Mouse (Mus musculus): ENCODE measurements around the gene Dlg2. TPM values are rescaled to one million over a fixed set of nuclear protein-coding genes. Genes with fewer than 3 reads are reported as not detected.

Dlg2 gene
- total RNA-seq, 2 experiments from 2014 or later = 295 to 301 TPM

GRCm38 (mm10) chr7:92154603-92155002, 1678.1 kb downstream of the Dlg2 start:
- H3K4me3 ChIP-seq = no peak overlapping the region
- intact Hi-C loops (cut with DNase I) = no loop called here
- DNase-seq (ENCODE audit: extremely low spot score in 1 of 2, low spot score in 2 of 2) = no peak
- TF ChIP-seq CTCF (IDR thresholded peaks at IDR 0.05) = no peak
- H3K27ac ChIP-seq = no peak overlapping the region

- H3K27ac ChIP-seq = no peak overlapping the region
- TF ChIP-seq CTCF (IDR thresholded peaks at IDR 0.05) = no peak
- intact Hi-C loops (cut with DNase I) = no loop called here
- no peak overlapping the region for H3K4me3 ChIP-seq
- DNase-seq (ENCODE audit: extremely low spot score in 1 of 2, low spot score in 2 of 2) = no peak
Observed at GRCm38 (mm10) chr7:92163150-92163549, 1686.7 kb downstream of the Dlg2 start.

DNA sequence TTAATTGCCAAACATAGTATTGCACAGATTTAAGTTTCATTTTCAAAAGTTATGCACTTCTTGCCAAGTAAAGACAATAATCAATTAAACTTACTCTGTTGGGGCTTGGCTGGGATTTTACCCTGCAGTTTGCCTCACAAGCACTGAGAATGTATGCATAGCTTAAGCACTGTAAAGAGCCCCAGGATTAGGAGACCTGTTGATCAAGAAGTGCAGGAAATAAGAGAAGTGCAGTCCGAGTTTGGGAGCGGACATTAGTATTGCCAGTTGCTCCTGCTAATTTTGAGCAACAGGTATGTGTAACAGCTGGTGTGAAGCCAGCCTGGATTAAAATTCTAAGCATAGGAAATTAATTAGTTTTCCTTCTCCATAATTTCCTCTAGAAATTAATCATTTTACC, 1687.8 kb downstream of the Dlg2 start:
- intact Hi-C loops (cut with DNase I) = no loop called here
- Histone ChIP-seq H3K27ac (peak overlapping the region; percentile 5; the same call in 1 of the 2 replicates), H3K4me3 (no peak overlapping the region)
- TF ChIP-seq CTCF (IDR thresholded peaks at IDR 0.05) = no peak
- DNase-seq (ENCODE audit: extremely low spot score in 1 of 2, low spot score in 2 of 2) = no peak

GRCm38 (mm10) chr7:92164875-92165518, 1688.5 kb downstream of the Dlg2 start:
- H3K4me3 ChIP-seq = no peak overlapping the region
- peak overlapping the region; percentile 72 for H3K27ac ChIP-seq
- DNase-seq (ENCODE audit: extremely low spot score in 1 of 2, low spot score in 2 of 2) = no peak
- intact Hi-C loops (cut with DNase I) = no loop called here
- no peak for TF ChIP-seq CTCF (IDR thresholded peaks at IDR 0.05)

DNA sequence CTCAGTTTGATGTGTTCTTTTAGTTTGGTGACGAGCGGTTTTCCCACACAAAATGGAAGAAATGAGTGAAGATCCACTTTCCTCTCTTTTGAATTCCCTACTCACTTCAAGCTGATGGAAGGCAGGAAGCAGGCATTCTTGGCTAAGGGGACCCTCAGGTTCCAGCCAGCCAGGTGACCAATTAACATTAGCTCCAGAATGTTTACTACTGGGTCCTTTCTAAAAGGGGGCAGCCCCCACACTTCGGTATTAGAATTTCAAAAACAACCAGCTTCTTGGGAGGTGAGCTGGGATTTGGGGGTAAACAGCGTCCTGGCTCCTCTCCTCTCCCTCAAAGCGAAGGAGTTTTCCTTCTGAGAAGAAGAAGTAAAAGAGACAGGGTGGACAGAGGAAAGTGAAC, 1703.6 kb downstream of the Dlg2 start:
- TF ChIP-seq CTCF (IDR thresholded peaks at IDR 0.05) = no peak
- Histone ChIP-seq H3K27ac (no peak overlapping the region), H3K4me3 (no peak overlapping the region; the same call in 1 of the 2 replicates)
- no peak for DNase-seq (ENCODE audit: extremely low spot score in 1 of 2, low spot score in 2 of 2)
- intact Hi-C loops (cut with DNase I) = no loop called here

DNA sequence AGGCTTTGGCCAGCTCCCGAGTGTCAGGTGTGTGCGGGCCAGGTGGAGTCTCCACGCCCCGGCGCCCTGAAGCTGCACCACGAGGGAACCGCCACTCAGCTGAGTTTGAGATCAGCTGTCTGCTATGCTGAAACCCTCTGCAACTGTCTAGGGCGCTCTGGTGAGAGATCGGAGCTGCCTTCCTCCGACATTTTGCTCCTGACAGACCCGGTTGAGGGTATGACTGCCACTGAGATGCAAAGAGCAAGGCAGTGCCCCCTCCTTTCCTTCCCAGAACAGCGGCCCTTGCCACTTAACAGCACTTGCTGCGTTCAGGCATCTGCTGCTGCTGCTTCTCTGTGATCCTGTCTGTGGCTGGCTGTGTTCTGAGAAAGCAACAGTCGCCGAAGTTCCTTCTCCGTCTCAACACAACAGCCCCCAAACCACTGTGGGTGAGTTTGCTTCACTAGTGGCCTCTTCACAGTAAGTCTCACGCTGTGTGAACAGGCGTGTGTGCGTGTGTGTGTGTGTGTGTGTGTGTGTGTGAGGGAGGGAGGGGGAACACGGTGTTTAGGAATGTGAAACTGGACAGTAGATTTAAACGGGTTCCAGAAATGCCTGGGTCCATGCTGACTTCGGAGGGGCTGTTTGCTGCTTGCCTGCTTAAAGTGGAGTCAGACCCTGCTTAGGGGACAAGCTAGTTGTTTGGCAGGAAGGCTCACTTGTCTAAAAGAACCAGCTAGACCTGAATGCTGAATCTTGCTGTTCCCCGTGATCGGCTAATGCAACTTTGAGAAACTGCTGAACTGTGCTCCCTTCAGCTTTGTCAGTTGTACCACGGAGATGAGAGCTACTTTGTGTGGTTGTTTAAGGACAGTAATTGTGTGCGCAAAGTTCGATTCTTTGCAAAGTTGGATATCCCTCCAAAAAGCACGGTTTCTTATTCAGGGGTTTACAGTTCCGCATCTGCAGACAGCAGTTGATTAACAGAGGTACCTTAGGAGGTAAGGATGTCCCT, 1704.4 kb downstream of the Dlg2 start:
- H3K27ac ChIP-seq = no peak overlapping the region
- TF ChIP-seq CTCF (IDR thresholded peaks at IDR 0.05) = no peak
- DNase-seq (ENCODE audit: extremely low spot score in 1 of 2, low spot score in 2 of 2) = peak in 1 of 2 experiments; percentile 39
- intact Hi-C loops (cut with DNase I) = no loop called here
- peak overlapping the region; percentile 1 for H3K4me3 ChIP-seq

- no peak for DNase-seq (ENCODE audit: extremely low spot score in 1 of 2, low spot score in 2 of 2)
- no peak overlapping the region for H3K4me3 ChIP-seq
- intact Hi-C loops (cut with DNase I) = no loop called here
- TF ChIP-seq CTCF (IDR thresholded peaks at IDR 0.05) = no peak; the same call in 1 of the 2 replicates
- H3K27ac ChIP-seq = no peak overlapping the region
Observed at GRCm38 (mm10) chr7:92181959-92182612, 1705.6 kb downstream of the Dlg2 start.

GRCm38 (mm10) chr7:92184371-92185059, 1708.0 kb downstream of the Dlg2 start:
- no peak for DNase-seq (ENCODE audit: extremely low spot score in 1 of 2, low spot score in 2 of 2)
- no peak for TF ChIP-seq CTCF (IDR thresholded peaks at IDR 0.05)

GRCm38 (mm10) chr7:92186341-92186740, 1709.9 kb downstream of the Dlg2 start:
- no peak overlapping the region for H3K4me3 ChIP-seq
- no peak overlapping the region for H3K27ac ChIP-seq
- intact Hi-C loops (cut with DNase I) = no loop called here
- no peak for TF ChIP-seq CTCF (IDR thresholded peaks at IDR 0.05)
- no peak for DNase-seq (ENCODE audit: extremely low spot score in 1 of 2, low spot score in 2 of 2)

More at GRCm38 (mm10) chr7:92184371-92185059, 1708.0 kb downstream of the Dlg2 start:
- no peak overlapping the region for H3K27ac ChIP-seq
- intact Hi-C loops (cut with DNase I) = no loop called here
- H3K4me3 ChIP-seq = no peak overlapping the region

DNA sequence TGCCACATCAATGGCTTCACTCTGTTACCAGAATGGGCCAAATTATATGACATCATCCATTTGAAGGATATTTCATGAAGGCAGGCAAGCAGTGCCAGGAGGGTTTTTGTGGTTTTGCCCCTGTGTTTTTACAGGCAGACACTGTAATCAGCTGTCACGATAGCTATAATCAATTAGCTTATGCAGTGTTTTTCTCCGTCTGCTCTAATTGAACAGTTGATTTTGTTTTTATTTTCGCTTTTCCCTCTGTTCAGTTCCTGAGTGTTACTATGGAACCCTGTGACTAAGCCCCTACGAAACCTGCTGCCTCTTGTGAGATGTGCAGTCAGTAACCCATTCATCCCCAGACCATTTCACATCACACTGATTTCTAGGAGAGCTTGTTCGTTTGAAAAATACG, 1712.7 kb downstream of the Dlg2 start:
- no peak for TF ChIP-seq CTCF (IDR thresholded peaks at IDR 0.05)
- Histone ChIP-seq H3K4me3 (no peak overlapping the region), H3K27ac (no peak overlapping the region)
- no peak for DNase-seq (ENCODE audit: extremely low spot score in 1 of 2, low spot score in 2 of 2)
- intact Hi-C loops (cut with DNase I) = no loop called here

- intact Hi-C loops (cut with DNase I) = no loop called here
- H3K27ac ChIP-seq = no peak overlapping the region
- H3K4me3 ChIP-seq = no peak overlapping the region
- no peak for TF ChIP-seq CTCF (IDR thresholded peaks at IDR 0.05)
- no peak for DNase-seq (ENCODE audit: extremely low spot score in 1 of 2, low spot score in 2 of 2)
Observed at GRCm38 (mm10) chr7:92196004-92196403, 1719.5 kb downstream of the Dlg2 start.
